Mouse (Mus musculus): ENCODE data around the gene Fkbp2. TPM values are rescaled to one million over a fixed set of nuclear protein-coding genes. Genes with fewer than 3 reads are reported as not detected.

Gene Fkbp2
- polyA plus RNA-seq, 1 experiment from 2014 or later: 120 TPM

DNA sequence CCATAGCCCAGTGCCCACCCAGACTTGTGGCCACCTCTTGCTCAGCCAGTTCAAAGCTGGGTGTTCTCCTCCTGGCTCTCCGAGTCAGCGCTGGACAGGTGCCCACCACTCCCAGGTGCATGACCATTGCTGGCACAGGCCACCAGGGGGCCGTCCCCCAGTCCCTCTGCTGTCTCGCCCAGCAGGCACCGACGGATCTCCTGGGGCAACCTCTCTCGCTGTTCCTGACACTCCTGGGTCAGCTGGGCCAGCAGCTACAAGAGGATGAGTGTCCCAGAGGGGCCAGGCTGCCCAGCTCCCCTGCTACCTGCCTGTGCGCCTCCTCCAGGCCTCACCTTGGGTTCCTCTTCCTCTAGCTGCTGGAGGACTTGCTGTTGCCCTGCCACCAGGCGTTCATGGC lies 26.3 kb downstream of the Fkbp2 start:
- H3K27ac ChIP-seq (replicated peaks): no peak overlapping the region
- H3K27me3 ChIP-seq: no peaks in the 10 kb centered on the region
- no peak overlapping the region for H3K4me3 ChIP-seq
- ATAC-seq (ENCODE audit: low read depth): no peak
- H3K36me3 ChIP-seq: peaks cover 41% of the 10 kb centered on the region
- peaks cover 25% of the 10 kb centered on the region for H3K4me1 ChIP-seq (replicated peaks)
- H3K9me3 ChIP-seq: no peaks in the 10 kb centered on the region
- no peak overlapping the region for H3K4me2 ChIP-seq
- H3K9ac ChIP-seq: peak overlapping the region; percentile 38; the same call in 1 of the 2 replicates
- 49% methylated on average over 9 of the region's 9 CpGs for WGBS

DNA sequence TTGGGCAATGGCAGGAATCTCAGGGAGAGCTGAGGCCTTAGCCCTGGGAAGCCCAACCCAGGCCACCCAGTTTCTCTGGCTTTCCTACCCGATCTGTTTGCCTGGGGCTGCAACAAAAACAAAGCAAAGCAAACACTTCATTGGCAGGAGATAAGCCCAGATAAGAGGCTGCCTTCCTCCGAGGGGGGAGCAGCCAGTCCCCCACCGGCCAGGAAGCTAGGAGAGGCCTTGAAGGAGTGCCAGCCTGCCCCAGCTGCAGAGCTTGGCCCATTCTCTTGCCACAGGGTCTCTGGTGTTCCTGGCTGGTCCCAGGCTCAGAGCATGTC lies 27.6 kb downstream of the Fkbp2 start:
- peak overlapping the region; percentile 81 for H3K9ac ChIP-seq

DNA sequence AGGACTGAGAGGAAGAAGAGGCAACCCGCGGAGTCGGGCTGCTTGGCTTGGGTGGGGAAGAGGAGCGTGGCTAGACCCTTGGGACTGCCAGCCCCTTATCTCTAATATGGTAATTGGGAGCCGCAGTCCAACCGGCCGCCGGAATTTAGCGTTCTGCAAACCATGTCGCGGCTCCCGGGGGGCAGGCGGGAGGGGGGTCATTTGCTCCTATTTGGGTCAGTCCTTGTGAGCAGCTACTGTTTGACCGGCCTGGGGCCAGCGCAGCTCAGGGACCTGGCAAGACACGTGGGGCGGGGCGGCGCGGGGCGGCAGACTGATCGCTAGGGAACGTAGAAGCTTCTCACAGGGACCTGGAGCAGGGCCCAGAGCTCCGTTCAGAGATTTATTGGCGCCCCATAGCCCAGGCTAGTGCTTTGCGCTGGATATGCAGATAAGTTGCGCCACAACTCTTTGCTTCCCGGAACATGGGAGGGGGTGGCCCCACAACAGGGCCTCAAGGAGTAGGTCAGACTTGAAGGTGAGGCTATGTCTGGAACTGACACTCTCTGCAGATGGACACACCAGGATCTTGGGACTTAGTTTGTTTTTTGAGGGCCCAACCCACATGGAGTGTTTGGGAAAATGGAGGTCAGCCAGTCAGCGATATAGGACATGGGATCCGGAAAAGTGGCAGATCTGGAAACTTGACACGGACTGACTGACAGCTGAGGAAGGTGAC lies 28.1 kb downstream of the Fkbp2 start:
- WGBS: 4% methylated on average over 31 of the region's 31 CpGs
- Histone ChIP-seq H3K9ac (peak overlapping the region; percentile 81), H3K9me3 (no peaks in the 10 kb centered on the region), H3K36me3 (peaks cover 25% of the 10 kb centered on the region), H3K27ac (replicated peaks) (peak overlapping the region; percentile 97), H3K4me3 (peak overlapping the region; percentile 59), H3K4me2 (peak overlapping the region; percentile 97), H3K27me3 (no peaks in the 10 kb centered on the region), H3K4me1 (replicated peaks) (peaks cover 25% of the 10 kb centered on the region)
- ATAC-seq (ENCODE audit: low read depth): peak; percentile 17

More for the DNA sequence above, 27.6 kb downstream of the Fkbp2 start:
- no peaks in the 10 kb centered on the region for H3K27me3 ChIP-seq
- peak overlapping the region; percentile 97 for H3K4me2 ChIP-seq
- 35% methylated on average over 3 of the region's 3 CpGs for WGBS
- peaks cover 25% of the 10 kb centered on the region for H3K4me1 ChIP-seq (replicated peaks)
- peak overlapping the region; percentile 59 for H3K4me3 ChIP-seq
- no peaks in the 10 kb centered on the region for H3K9me3 ChIP-seq
- ATAC-seq (ENCODE audit: low read depth): no peak
- peaks cover 29% of the 10 kb centered on the region for H3K36me3 ChIP-seq
- H3K27ac ChIP-seq (replicated peaks): peak overlapping the region; percentile 97

DNA sequence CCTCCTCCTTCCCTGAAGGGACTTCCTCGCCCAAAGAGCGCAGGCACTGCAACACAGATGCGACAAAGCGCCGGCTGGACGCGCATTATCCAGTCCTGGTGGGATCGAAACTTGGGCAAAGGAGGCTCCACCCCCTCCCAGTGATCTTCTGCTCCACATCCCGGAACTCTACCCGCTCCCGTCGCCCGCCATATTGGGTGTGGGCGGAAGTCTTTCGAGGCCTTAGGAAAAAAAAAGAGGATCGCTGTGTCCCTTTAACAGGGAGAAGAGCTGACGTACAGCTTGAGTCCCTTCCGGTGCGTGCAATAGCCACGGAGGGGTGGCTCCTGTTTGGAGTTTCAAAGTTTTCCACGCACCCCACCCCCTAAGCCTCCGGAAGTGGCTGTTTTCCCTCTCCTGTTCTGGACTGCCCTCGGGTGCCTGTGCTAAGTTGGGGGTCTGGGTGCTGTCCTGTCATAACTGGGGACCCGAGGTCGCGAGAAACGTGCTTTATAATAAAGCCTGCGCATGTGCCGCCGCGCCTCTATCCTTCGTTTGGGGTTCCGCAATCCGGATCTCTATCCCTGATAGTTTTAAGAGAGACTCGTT lies 28.8 kb downstream of the Fkbp2 start:
- Histone ChIP-seq H3K27ac (replicated peaks) (peak overlapping the region; percentile 97), H3K9me3 (no peaks in the 10 kb centered on the region)
- WGBS: under 1% methylated on average over 35 of the region's 35 CpGs

DNA sequence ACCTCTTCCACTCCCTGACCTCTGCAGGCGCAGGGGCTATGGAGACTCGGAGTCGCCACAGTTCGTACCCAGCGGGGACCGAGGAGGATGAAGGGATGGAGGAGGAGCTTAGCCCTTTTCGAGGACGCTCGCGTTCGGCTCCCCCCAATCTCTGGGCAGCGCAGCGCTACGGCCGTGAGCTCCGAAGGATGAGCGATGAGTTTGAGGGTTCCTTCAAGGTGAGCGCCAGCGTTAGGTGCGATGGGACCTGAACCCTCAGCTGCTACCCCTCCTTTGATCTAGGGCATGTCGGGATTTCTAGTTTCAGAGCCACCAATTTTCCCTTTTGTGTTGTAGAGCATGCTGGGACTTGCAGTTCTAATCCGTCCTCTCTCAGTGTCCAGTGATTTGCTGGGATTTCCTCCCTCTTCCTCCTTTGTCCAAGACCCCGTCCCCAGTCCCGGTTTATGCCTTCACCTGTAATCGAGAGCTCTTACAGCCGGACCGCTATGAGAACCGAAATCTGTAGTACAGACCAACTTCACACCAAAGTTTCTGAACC lies 29.6 kb downstream of the Fkbp2 start:
- Histone ChIP-seq H3K4me3 (peak overlapping the region; percentile 59), H3K9ac (peak overlapping the region; percentile 81), H3K4me2 (peak overlapping the region; percentile 97), H3K27ac (replicated peaks) (peak overlapping the region; percentile 97), H3K27me3 (no peaks in the 10 kb centered on the region), H3K9me3 (no peaks in the 10 kb centered on the region), H3K36me3 (peaks cover 24% of the 10 kb centered on the region), H3K4me1 (replicated peaks) (peaks cover 25% of the 10 kb centered on the region)
- ATAC-seq (ENCODE audit: low read depth): peak; percentile 66
- WGBS: under 1% methylated on average over 28 of the region's 28 CpGs

More for the DNA sequence above, 28.8 kb downstream of the Fkbp2 start:
- peaks cover 25% of the 10 kb centered on the region for H3K4me1 ChIP-seq (replicated peaks)
- H3K4me2 ChIP-seq: peak overlapping the region; percentile 97
- peaks cover 22% of the 10 kb centered on the region for H3K36me3 ChIP-seq
- no peaks in the 10 kb centered on the region for H3K27me3 ChIP-seq
- H3K4me3 ChIP-seq: peak overlapping the region; percentile 59
- ATAC-seq (ENCODE audit: low read depth): peak; percentile 89
- peak overlapping the region; percentile 81 for H3K9ac ChIP-seq

DNA sequence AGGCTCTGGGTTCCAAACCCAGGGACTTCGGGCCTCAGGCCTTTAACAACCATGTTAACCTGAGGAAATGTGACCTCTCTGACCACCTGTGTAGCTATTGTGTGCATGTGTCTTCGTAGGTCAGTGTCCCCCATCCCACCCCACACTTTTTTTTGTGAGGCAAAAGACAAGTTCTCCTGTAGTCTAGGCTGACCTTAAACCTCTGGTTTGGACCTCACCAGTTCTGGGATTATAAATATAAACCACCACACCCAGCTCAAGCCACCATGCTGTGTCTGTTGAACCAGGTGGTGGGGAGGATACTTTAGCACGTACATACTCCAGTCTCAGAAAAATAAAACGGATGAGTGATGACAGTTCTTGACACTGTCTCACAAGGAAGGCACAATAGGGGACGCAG lies 30.4 kb downstream of the Fkbp2 start:
- Histone ChIP-seq H3K4me2 (peak overlapping the region; percentile 97), H3K27me3 (no peaks in the 10 kb centered on the region), H3K27ac (replicated peaks) (peak overlapping the region; percentile 97), H3K9me3 (no peaks in the 10 kb centered on the region), H3K4me1 (replicated peaks) (peaks cover 25% of the 10 kb centered on the region), H3K4me3 (peak overlapping the region; percentile 59), H3K9ac (peak overlapping the region; percentile 81), H3K36me3 (peaks cover 21% of the 10 kb centered on the region)
- 48% methylated on average over 5 of the region's 5 CpGs for WGBS
- ATAC-seq (ENCODE audit: low read depth): no peak

DNA sequence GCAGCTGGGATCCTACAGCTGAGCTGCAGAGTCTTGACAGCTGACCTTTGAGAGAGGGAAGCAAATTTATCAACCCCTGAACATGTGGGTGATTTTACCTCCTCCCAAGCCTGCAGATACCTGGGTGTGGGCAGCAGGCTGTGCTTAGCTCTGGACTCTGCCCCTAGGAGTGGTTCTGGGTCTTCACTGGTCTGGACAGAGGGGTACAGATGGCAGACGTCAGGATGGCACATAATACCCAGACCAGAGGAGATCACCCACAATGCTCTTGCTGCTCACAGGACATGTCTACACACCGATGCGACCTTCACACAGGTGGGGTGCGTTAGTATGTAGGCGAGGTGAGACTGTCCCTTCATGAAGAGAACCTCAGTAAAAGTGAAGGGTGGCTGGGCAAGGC lies 30.8 kb downstream of the Fkbp2 start:
- Histone ChIP-seq H3K27ac (replicated peaks) (peak overlapping the region; percentile 97; the same call in 1 of the 2 replicates), H3K4me2 (peak overlapping the region; percentile 97), H3K9me3 (no peaks in the 10 kb centered on the region), H3K9ac (peak overlapping the region; percentile 81; the same call in 1 of the 2 replicates), H3K4me3 (peak overlapping the region; percentile 59), H3K27me3 (no peaks in the 10 kb centered on the region), H3K4me1 (replicated peaks) (peaks cover 25% of the 10 kb centered on the region), H3K36me3 (peaks cover 17% of the 10 kb centered on the region)
- WGBS: 93% methylated on average over 5 of the region's 5 CpGs
- ATAC-seq (ENCODE audit: low read depth): no peak

DNA sequence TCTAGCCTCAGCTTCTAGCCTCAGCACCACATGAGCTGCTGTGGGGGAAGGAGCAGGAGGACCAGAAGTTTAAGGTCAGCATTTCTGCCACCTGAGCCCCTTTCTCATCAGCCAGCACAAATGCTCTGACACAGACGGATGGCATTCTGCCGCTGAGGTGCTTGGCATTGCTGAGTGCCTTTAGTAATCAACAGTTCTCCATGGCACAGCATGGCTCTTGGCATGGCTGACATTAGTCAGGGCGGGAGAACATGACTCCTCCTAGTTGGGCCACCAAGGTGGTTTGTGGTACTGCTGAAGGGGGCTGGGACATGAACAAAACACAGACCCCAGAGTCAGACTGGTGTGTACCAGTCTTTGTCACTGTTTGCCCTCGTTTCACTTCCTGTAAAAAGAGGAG lies 32.1 kb downstream of the Fkbp2 start:
- H3K27ac ChIP-seq (replicated peaks): no peak overlapping the region
- no peak overlapping the region for H3K4me2 ChIP-seq
- H3K4me3 ChIP-seq: no peak overlapping the region
- peaks cover 13% of the 10 kb centered on the region for H3K36me3 ChIP-seq
- WGBS: 76% methylated on average over 4 of the region's 4 CpGs
- no peak overlapping the region for H3K9ac ChIP-seq
- peaks cover 27% of the 10 kb centered on the region for H3K4me1 ChIP-seq (replicated peaks)
- no peak for ATAC-seq (ENCODE audit: low read depth)
- no peaks in the 10 kb centered on the region for H3K9me3 ChIP-seq
- H3K27me3 ChIP-seq: no peaks in the 10 kb centered on the region

DNA sequence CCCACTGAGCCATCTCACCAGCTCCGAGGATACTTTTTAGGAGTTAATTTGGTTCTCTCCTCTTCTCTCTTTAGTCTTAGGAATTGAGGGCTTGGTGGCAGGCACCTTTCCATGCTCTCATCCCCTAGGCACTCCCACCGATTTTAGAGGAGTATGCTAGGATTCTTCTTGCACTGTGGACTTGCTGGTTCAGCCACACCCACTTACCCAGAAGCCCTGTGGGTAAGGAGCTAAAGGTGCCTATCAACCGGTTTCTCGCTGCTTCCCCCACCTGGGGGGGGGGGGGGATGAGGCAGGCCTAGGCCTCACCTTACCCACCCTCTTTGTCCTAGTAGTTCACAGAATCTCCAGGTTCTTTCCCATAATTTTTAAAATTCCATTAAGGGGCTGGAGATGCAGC lies 32.6 kb downstream of the Fkbp2 start:
- WGBS: 58% methylated on average over 4 of the region's 4 CpGs
- no peak overlapping the region for H3K9ac ChIP-seq

DNA sequence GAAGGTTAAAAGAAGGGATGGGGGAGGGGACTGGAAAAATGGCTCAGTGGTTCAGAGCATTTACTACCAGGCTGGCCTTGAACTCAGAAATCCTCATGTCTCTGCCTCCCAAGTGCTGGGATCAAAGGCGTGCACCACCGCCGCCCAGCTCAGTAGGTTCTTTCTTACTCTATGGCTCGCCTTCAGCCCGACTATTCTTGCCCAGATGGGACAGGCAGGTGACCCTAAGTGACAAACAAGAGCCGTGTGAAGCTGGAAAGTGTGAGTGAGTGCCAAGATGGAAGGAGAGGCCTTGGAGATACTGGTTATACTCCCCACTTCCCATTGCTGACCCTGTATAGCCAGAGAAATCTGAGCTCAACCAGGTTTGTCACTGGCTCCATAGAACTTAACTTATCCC lies 36.6 kb downstream of the Fkbp2 start:
- peaks cover 35% of the 10 kb centered on the region for H3K4me1 ChIP-seq (replicated peaks)
- H3K27me3 ChIP-seq: no peaks in the 10 kb centered on the region
- ATAC-seq (ENCODE audit: low read depth): no peak
- 91% methylated on average over 6 of the region's 6 CpGs for WGBS
- H3K36me3 ChIP-seq: peaks cover 13% of the 10 kb centered on the region
- no peak overlapping the region for H3K4me2 ChIP-seq
- no peak overlapping the region for H3K27ac ChIP-seq (replicated peaks)
- H3K4me3 ChIP-seq: no peak overlapping the region
- H3K9ac ChIP-seq: no peak overlapping the region
- H3K9me3 ChIP-seq: no peaks in the 10 kb centered on the region

More for the DNA sequence above, 32.6 kb downstream of the Fkbp2 start:
- H3K4me2 ChIP-seq: no peak overlapping the region
- no peak for ATAC-seq (ENCODE audit: low read depth)
- H3K36me3 ChIP-seq: peaks cover 13% of the 10 kb centered on the region
- H3K4me3 ChIP-seq: no peak overlapping the region
- H3K4me1 ChIP-seq (replicated peaks): peaks cover 27% of the 10 kb centered on the region
- no peaks in the 10 kb centered on the region for H3K9me3 ChIP-seq
- H3K27me3 ChIP-seq: no peaks in the 10 kb centered on the region
- H3K27ac ChIP-seq (replicated peaks): no peak overlapping the region

DNA sequence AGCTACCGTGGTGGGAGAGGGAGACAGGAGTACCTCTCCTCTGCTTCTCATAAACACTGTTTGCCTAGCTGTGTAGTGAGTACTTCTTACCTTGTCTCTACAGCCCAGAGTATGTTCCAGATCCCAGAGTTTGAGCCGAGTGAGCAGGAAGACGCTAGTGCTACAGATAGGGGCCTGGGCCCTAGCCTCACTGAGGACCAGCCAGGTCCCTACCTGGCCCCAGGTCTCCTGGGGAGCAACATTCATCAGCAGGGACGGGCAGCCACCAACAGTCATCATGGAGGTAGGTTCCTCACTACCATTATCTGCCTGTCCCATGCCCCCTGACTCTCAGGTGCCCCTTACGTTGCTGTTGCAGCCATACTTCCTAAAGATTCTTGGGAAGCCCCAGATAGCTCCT lies 37.5 kb downstream of the Fkbp2 start:
- no peaks in the 10 kb centered on the region for H3K9me3 ChIP-seq
- H3K4me2 ChIP-seq: peak overlapping the region; percentile 99
- peak overlapping the region; percentile 70 for H3K4me3 ChIP-seq
- H3K9ac ChIP-seq: peak overlapping the region; percentile 91
- peaks cover 13% of the 10 kb centered on the region for H3K36me3 ChIP-seq
- H3K27me3 ChIP-seq: no peaks in the 10 kb centered on the region
- H3K27ac ChIP-seq (replicated peaks): peak overlapping the region; percentile 96
- 0 out of 2 replicates have a peak, but pooled peaks have one; percentile 1 for ATAC-seq (ENCODE audit: low read depth)
- WGBS: 31% methylated on average over 5 of the region's 5 CpGs
- peaks cover 44% of the 10 kb centered on the region for H3K4me1 ChIP-seq (replicated peaks)

DNA sequence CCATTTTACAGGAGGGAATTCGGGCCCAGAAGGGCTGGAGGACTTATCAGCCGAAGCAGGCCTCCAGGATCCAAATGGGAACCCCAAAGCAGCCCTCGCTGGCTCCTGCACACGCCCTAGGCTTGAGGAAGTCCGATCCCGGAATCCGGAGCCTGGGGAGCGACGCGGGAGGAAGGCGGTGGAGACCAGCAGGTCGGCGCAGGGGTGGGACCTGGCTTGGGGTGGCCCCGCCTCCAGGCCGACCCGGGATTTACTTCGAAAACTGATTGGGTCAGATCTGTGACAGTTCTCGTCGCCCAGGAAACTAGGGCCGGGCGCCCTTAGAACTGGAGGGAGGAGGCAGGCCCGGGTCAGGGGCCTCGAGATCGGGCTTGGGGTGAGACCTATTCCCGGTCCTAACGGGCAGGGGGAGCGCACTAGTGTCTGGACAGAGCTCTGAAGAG lies 38.0 kb downstream of the Fkbp2 start, which contains the start of gene Gpr137:
Gene Gpr137, minus strand, starts transcription at position 232 of the 443 bp plus-strand sequence.
- Histone ChIP-seq H3K36me3 (peaks cover 13% of the 10 kb centered on the region), H3K4me3 (peak within 1 kb of the TSS; percentile 70), H3K27ac (replicated peaks) (peak within 1 kb of the TSS; percentile 96), H3K9ac (peak within 1 kb of the TSS; percentile 91), H3K27me3 (0 out of 2 replicates have a peak, but pooled peaks cover under 1% of the 10 kb centered on the region), H3K4me1 (replicated peaks) (peaks cover 44% of the 10 kb centered on the region), H3K4me2 (peak within 1 kb of the TSS; percentile 99), H3K9me3 (no peaks in the 10 kb centered on the region)
- under 1% methylated on average over 27 of the region's 27 CpGs for WGBS
- peak; percentile 82 for ATAC-seq (ENCODE audit: low read depth)
